Mouse (Mus musculus) c-Kit-positive CD71-positive TER-119-positive erythroid progenitor cells, embryonic 14.5 days (primary cell): ENCODE results near the gene Ptpn20.
A peak's percentile ranks its signal among the peaks of the same experiment; 100 is the strongest.

Experiments used
- DNase-seq: peaks from one replicate; pipeline ENCODE4 v3.0.0-alpha.2; 2013; ENCODE audit warnings: low spot score

Ptpn20 gene

DNA sequence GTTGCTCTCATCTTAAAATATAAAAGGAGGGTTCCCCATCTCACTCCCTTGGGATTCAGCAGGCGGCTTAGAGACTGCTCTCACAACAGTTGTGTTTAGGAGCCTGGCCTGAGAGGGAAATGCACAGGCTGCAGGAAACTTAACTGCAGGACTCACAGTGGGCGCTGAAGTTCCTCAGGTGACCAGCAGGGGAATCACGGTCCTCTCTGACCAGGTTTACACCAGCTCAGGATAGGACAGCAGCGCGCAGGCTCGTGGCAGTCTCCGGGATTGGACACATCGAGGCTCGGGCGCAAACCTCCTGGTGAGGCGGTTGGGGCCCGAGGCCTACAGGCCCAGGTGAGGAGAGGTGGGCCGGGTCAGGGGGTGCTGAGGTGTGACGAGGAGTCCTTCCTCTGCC lies at the start of gene Ptpn20:
TSS of gene Ptpn20 (plus strand) at position 257 of the 400 bp plus-strand sequence.
- DNase-seq, result no peak

DNA sequence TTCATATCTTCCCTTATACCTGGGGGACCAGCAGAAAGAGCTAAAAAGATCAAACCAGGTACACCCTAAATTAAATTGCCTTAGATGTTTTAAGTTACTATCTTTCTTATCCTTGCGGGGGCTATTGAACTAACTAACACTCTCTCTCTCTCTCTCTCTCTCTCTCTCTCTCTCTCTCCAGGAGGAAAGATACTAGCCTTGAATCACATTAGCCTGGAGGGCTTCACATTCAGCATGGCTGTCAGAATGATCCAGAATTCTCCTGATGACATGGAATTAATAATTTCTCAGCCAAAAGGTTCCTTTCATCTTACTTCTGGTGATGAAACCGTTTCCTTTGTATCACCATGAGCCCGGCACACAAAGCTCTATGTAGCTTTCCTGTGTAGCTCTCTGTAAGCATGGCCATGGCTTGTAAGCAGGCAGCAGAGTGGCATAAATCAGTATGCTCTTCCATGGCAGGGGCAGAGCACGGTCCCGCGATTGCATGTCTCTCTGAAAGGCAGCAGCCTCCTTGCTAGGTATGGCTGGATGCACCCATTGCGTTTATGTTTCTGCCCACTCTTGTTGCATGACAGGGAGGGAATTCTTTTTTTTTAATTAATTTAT lies 49.3 kb upstream of the Ptpn20 start:
- DNase-seq, result no peak

DNA sequence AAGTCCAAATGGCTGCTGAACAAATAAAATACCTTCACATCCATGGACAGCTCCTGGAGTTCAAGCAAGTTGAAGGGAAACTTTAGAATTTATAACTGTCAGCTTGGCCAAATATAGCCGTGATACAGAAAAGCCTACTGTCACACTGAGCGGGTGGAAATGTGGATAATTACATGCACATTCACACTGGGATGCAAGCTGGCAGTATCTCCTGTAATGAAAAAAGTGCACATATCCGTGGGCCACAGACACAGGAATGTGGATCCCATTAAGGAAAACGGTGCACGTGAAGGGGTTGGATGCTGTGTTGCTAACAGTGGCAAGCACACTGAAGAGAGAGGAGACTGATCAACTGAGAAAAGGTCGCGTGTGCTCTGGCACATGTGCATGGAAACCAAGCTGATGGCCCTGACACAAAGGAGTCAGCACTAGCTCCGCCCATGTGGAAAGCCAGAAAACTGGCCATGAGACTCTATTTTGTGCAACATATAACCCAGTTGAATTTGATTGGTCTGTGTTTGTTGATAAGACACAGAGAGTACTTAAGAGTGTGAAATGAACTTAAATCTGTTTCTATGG lies 43.4 kb upstream of the Ptpn20 start:
- no peak for DNase-seq

DNA sequence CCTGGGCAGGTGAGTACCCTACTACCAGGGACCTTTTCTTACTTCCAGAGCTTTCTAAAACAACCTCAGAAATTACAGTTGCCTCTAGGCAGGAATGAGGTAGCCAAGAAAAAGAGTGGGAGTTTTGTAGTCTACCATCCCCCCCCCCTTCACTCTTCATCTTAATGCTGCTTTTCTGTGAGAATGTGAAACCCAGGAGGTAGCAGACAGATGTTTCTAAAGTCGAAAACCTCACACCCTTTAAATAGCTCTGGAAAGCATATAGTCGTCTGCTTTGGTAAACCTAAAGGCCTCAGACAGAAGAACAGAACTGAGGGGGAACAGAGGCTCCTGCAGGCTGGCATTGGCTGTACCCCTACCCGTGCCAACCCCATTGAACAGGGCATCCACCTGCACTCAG lies 40.4 kb upstream of the Ptpn20 start:
- DNase-seq, result no peak

DNA sequence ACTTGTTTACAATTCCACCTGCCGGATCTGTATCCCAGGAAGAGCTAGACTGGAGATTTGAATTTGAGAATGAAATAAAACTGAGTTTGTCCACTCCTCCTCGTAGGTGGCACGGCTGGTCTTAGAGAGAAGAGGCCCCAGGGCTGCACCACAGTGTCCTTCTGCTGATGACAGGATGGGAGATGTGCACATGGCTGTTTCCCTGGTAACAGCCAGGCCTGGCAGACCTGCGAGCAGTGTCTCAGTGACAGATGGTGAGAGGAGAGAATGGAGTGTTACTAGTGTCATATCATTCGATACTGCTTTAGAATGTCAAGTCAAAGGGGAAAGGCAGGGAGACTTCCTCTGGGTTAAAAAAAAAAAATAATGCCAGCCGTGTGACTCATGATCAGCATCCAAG lies 39.2 kb upstream of the Ptpn20 start:
- no peak for DNase-seq

DNA sequence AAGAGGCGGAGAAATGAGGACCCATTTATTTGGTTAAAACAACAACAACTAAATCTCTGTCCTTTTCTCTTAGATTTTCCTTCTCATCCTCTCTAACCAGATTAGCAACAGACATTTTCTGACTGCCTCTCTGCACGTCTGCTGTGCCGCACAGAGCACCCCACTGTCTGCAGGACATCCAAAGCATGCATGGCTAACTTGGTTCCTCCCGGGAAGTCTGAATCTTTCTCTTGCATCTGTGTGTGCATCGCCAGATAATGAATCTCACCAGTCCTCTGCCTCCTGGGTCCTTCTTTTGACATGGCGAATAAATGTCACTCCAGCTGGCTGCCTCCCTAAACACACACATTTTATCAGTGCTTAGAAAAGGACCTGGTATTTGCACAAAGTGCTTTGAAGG lies 18.3 kb upstream of the Ptpn20 start:
- no peak for DNase-seq

DNA sequence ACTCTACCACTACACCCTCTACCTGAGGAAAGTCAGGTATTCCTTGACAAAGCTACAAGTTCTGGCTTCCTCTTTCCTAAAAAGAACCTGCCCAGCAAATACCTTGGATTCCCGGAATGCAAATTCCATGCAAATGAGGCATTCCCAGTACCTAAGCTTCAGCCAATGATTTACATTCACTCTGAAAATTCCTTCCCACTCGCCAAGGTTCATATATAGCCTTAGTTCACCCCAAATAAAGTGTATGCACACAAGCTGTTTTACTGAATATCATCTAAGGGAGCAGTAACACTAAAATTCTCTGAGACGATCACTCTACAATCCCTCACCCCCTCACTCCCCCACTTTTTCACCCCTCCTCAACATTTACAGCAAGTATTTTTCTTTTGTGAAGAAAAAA lies 15.4 kb upstream of the Ptpn20 start:
- DNase-seq, result no peak

DNA sequence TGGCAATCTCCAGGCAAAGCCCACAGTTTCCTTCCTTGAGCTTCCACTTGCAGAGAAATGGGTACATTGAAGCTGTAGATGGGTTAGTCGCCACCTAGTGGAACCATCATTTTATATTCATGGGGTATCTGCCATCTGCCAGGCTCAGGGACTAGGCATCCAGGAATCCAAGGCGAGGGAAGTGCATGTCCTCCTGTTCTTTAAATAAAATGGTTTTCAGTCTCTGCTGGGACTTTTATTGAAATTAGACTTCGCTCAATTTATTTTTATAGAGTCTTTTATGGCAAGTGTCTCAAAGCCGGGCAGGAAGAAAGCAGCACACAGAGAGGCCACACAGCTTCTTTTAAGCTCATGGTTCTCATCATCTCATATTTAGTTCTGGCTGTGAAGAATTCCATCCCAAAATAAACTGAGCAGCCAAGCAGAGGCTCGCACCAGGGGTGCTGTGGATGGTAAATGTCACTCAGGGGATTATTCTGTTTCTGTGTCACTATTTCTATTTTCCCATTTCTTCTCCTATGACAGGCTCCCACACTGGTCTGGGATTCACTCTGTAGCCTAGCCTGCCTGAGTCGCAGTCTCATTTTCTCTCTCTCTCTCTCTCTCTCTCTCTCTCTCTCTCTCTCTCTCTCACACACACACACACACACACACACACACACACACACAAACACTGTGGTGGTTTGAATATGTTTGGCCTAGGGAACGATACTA lies 9.1 kb upstream of the Ptpn20 start:
- no peak for DNase-seq

DNA sequence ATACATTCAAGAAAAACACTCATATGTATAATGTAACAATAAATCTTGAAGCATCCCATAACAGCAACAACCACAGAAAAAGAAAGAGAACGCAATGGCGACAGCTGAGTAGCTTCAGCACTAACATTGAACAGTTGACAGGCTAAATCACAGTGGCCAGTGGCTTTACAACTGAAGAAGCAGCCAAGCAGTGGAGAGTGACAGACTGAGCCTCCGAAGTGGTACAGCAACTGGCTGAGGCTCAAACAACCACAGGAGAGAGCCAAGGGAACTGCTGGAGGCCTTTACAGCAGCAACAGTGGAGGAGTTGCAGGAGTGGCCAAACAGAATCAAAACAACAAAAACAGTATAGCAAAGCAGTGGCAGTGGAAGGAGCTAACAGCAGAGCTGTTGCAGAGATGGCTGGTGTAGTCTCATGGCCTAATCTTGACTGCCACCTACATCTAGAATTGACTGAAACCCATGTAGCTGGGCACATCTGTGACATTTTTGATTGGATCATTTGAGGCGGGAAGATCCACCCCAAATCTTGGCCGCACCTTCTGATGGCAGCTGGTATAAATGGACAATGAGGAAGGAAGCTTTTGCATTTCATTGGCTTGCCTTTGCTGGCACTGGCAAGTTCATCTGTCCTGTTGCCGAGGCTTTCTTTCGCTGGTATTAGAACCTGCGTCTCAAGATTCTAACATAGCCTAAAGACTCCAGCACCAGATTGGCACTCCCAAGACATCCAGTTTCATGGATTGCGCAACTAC lies 9.5 kb downstream of the Ptpn20 start:
- no peak for DNase-seq

DNA sequence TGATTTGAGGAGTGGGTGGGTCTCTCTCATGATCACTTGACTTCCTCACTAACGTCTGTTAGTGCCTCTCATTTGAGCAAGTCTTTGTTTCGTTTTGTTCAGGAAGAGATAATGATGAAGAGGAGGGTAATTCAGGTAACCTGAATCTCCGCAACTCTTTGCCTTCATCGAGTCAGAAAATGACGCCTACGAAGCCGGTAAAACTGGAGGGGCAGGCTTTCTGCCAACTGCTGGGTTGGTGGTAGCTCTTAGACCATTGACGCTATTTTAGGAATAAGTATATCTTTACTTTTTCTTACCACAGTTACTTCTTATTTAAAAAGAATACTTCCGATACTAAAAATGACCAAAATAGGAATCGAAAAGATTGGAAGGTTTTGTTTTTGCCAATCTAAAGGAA lies 18.4 kb downstream of the Ptpn20 start:
- no peak for DNase-seq

DNA sequence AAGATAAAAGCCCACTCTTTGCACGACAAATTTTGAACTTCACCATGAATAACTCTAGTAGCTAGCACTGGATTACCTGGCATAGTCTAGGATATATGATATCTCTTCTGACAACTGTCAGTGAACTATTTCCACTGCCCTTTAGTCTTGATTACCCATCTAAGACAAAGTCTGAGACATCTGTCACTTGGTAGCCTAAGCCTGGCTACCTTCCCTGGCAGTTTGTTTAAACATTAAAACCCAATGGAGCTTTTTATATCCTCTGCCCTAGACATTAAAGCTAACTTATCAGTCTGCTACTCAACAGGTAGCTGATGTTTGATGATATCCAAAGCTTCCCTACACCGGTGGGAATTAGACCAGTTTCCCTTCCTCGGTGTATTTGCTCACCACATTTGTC lies 36.0 kb downstream of the Ptpn20 start:
- DNase-seq, result no peak

DNA sequence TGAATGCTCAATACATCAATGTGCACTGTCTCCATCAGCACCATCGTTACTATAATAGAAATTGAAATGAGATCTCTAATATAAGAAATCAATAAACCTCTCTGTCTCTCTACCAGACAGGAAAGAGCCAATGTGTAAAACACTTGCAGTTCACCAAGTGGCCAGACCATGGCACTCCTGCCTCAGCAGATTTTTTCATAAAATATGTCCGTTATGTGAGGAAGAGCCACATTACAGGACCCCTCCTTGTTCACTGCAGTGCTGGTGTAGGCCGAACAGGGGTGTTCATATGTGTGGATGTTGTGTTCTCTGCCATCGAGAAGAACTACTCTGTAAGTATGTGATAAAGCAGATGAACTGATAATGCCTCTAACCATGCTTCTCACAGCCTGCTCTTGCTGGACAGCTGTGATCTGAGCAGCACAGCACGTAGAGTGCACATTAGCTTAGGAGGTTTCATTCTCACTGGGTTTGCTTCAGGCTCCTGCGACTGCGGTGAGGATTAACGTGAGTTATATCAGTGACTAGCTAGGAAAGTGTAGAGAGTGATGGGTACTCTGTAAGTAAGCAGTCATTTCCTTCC lies 43.9 kb downstream of the Ptpn20 start:
- no peak for DNase-seq

DNA sequence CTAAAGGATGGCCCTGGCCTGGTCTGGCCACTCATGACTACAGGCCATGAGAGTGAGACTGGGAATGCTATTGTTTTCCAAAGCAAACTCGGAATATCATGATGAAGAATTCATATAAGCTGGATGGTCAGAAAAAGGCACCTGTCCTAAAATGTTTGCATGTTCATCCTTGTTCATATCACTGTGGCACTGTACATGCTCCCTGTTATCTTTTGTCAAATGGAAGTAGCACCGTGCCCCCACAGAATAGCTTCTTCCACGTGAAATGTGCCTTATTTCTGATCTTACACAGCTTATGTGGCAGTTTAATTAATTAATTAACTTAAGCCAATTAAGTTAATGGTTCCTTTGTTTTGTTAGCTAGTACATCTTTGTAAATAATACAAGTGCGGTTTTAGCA lies 45.3 kb downstream of the Ptpn20 start:
- DNase-seq, result no peak

DNA sequence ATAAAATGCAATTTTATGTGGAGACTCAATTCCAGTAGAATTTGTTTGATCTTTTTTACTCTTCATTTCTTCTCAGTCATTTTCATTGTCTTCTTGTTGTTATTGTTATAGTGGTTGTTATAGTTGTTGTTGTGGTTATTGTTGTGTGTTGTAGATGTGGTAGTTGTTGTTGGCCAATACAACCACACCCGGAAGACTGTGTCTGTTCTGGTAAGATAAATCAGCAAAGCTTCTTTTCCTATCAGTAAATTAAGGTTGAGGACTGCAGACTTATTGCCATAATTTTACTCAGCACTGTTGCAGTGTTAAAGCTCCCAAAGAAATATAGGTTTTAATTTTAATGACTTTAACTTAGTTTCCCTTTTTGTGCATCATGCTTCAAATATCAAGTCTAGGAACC lies 45.8 kb downstream of the Ptpn20 start:
- peak; percentile 47 for DNase-seq

DNA sequence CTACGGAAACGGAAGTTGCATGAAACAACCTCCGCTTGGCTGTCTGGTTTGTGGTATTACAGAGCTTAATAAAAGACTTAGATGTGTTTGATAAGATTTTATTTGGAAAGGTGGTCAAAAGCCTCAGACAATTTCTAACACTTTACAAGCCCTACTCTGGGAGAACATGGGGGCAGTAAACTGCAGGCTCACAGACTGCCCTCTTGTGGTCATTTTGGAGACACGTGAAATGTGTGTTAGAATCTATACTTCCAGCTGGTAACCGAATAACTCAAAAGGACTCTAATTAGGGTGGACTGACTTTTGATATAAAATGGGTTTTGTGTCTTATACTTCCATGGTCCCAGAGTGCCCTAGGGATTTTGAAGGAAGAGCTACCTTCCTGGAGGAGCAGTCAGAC lies 50.4 kb downstream of the Ptpn20 start:
- DNase-seq, result no peak

DNA sequence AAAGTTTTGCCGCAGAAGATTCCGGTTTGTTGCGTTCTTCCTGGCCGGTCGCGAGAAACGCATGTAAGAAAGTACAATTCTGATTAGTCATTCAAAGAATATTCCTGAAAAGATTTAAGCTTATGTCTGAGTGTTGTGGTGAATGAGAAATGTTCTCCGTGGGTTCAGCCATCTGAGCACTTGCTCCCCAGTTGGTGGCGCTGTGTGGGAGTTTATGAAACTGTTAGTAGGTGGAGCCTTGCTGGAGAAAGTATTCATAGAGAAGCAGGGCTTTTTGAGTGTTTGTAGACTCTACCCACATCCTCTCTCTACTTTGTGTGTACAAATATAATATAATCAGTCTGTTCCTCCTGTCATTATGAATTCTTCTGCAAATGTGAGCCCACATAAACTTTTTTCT lies 61.7 kb downstream of the Ptpn20 start:
- no peak for DNase-seq

DNA sequence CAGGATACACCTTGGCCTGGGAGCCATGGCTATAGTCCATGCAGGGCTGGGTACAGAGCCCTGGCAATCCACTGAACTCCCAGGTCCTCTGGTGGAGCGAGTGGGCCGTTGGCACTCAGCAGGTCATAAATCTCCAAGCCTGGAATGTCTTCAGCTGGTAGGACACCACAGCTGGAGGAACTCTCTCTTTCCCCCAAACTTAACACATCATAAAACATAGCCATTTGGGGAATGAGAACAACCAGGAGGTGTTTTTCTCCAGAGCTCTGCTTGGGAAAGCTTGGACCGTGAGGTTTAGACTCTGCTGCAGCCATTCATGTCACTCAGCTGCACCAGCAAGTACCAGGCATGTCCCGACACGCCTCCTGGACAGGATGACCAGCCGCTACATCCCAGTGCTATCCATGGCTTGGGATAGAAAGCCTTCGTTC lies 68.5 kb downstream of the Ptpn20 start:
- no peak for DNase-seq

DNA sequence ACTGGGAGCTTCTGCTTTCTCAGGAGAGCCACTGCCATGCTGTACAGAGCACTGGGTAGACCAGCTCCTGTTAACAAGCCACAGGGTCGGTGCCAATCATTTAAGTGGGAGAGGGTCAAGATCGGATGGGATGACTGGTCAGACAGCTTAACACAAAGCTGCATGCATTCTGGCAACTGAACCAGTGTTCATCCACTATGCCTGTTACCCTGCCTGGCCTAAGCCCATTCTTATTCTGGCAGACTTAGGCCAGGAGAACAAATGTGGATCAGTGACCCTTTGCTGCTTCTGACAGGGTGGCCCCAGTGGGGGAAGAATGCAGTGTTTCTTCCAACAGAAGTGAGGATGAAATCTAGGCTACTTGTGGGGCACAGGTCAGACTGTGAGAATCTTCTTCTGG lies 69.3 kb downstream of the Ptpn20 start:
- no peak for DNase-seq

DNA sequence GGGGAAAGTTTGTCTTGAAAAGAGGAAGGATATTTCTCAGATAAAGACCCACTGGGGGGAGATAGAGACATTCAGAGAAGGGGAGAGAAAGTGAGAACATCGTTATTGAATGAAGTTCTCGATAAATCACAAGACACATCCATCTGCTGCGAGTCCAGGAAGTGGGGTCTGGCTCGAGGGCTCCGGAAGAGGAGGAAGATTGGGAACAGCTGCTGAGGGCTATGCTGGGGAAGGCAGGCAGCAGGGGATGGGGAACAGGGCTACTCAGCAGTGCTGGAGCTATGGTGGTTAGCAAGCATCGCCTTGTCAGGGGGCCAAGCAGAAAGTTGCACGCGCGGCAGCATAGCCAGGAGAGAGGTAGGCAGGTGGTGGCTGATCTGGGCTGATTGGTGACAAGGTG lies 73.1 kb downstream of the Ptpn20 start:
- DNase-seq, result no peak

DNA sequence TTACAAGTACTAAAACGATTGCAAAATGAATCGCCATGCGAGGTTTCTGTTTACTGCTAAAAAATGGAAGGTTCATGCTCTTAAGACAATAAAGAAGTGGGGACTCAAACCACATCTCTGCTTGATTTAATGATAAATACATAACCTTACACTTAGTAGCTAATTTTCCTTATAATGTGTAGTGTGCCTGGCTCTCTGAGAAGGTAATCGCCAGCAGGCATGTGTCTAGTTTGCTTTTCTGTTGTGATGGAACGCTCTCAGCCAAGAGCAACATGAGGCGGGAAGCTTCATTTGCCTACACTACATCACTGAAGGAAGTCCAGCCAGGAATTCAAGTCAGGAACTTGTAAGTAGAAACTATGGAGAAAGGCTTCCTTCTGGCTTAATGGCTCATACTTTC lies 77.3 kb downstream of the Ptpn20 start:
- no peak for DNase-seq

DNA sequence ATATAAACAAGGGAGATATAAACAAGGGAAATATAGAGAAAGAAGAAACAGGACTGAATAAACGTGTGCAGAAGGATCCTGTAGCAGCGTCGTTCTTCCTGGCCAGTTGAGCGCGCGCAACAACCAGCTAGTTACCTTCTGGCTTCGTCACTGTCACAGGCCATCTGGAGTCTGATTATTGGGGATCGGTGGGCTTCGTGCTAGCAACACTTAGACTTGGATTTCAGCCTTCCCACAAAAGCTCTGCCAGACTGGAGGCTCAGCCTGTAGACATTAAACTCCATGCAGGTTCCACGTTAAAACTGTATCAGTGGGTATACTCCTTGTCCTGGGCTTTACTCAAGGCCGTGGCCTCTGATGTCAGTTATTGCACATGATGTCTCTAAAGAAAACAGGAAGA lies 80.9 kb downstream of the Ptpn20 start:
- no peak for DNase-seq

DNA sequence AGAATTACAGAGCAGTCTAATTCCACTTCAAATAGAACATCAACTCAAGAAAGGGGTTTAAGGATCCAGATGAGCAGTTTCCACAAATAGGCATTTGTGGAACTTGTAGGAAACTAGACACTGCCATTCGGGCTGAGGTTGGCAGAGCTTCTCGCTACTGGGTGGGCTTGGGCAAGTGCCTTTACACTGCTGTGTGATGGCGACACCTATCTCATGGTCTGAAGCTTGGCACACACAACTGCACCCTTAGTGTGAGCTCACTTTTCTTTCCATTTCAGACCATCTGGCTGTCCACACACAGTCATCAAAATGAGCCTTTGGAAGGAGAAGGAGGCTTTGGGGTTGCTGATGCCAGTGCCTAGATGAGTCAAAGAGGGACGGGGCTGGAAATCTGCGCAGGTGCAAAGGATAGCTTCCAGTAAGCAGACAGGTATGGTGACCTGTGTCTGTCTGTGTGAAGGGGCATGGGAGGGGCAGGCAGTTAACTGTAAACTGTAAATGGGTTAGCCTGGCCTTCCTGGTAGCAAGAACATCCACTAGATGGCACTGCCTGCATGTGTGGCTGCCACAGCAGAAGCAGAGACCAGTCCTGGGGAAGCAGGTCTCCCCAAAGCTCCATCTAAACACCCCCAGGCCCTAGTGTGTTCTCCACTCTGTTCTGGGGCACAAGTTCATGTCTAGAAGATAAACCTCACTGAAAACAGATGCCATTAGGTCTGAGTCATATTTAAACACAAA lies 84.5 kb downstream of the Ptpn20 start:
- DNase-seq, result no peak
